Mouse (Mus musculus): ENCODE results near the gene Ncdn. TPM values are rescaled to one million over a fixed set of nuclear protein-coding genes. Genes with fewer than 3 reads are reported as not detected.

The Ncdn gene
- 16.7 and 18.3 TPM in 2 replicates for polyA plus RNA-seq (2011; ENCODE audit: insufficient read length, low read depth, missing spikeins)

DNA sequence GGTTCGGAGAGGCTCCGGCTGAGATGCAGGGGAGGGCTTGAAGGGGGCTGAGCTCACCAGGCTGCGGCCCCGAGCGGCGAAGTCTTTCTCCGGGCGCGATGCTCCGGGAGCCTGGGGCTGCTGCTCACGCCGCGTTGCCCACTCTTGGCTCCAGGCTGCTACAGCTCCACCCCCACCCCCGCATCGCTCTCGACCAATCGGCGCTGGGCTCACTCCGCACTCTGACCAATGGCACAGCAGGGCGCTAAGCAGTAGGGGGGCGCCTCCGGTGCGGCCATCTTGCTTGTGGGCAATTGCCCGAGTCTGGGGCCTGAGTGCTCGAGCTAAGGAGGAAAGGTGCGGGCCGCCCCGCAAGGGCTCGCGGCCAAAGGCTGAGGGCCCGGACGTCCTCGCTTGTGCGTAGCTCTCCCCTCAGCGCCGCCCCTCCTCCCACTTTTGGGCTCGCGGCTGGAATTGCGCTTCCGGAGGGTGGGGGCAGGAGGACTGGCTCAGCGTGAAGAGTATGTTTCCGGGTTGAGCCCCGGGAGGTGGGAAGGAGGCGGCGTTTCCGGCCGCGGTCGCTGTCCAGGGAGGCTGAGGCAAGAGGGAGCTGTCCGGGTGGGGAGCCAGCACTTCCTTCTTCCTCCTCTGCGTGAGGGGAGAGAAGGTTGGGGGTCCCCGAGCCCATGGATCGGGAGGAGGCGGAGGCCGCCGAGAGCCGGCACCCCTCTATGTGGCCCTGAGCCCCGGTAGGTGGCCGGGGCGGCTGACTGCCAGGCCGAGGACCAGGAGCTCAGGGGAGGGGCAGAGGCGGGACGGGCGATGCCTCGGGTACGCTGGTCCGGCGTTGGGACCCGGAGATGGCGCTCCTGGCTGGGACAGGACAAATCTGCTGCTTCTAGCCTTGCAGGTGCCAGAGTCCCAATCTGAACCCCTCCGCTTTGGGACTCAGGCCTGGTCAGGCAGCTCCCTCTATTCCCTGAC, at the start of gene Ncdn, which contains the start of gene AU040320:
Gene Ncdn (minus strand): TSS at position 171 of the 963 bp plus-strand sequence.
Gene AU040320 (plus strand): TSS at position 277 of the 963 bp plus-strand sequence.
- Histone ChIP-seq H3K4me3 (ENCODE audit: insufficient read depth, low read length) (peak within 1 kb of the TSS; percentile 84), H3K4me1 (ENCODE audit: control insufficient read depth, insufficient read depth, low read length) (peaks cover 3% of the 10 kb centered on the region; the same call in 1 of the 2 replicates), H3K27ac (ENCODE audit: insufficient read depth, low read length) (peak within 1 kb of the TSS; percentile 96)
- TF ChIP-seq CTCF (IDR thresholded peaks at IDR 0.05; ENCODE audit: borderline replicate concordance, insufficient read depth, low read length) (no peak), POLR2A (IDR thresholded peaks at IDR 0.05; ENCODE audit: low read depth, low read length) (peak; percentile 85)

GRCm38 (mm10) chr4:126802174-126802573, 48.9 kb upstream of the Ncdn start:
- TF ChIP-seq CTCF (IDR thresholded peaks at IDR 0.05; ENCODE audit: borderline replicate concordance, insufficient read depth, low read length) (no peak), POLR2A (IDR thresholded peaks at IDR 0.05; ENCODE audit: low read depth, low read length) (no peak)
- Histone ChIP-seq H3K4me1 (ENCODE audit: control insufficient read depth, insufficient read depth, low read length) (no peaks in the 10 kb centered on the region), H3K4me3 (ENCODE audit: insufficient read depth, low read length) (no peak overlapping the region), H3K27ac (ENCODE audit: insufficient read depth, low read length) (no peak overlapping the region)

DNA sequence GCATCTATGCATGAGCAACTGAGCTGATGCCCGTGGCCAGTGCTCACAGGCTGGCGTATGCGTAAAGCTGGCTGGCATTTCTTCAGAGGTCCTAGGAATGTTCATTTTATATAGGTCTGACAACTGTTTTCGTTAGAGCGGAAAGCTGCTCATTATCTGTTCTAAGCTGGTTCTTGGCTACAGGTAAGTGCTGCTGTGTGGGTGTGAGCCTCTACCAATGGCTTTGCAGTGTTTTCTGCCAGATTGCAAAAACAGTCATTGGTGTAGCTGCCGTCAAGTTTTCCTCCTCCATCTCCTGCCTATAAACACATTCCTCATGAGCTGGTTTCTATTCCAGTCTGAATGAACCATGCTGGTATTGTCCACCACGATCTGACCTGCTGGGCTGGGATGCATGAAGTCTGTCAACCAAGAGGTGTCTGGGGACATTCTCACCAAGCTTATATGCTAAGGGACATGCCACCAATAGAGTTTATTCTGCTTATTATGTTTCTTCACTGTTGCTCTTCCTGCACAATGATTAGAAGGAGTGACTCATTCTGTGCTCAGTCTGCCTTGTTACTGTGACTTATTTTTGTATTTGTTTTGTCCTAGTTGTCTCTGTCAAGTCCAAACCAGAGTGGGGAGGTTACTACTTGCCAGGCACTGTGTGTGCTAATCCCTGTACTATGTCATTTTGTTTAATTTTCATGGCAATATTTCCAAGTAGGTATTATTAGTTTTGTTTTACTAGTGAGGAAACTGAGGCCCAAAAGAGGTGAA, 39.3 kb upstream of the Ncdn start:
- TF ChIP-seq POLR2A (IDR thresholded peaks at IDR 0.05; ENCODE audit: low read depth, low read length) (no peak), CTCF (IDR thresholded peaks at IDR 0.05; ENCODE audit: borderline replicate concordance, insufficient read depth, low read length) (no peak)
- Histone ChIP-seq H3K27ac (ENCODE audit: insufficient read depth, low read length) (no peak overlapping the region), H3K4me3 (ENCODE audit: insufficient read depth, low read length) (no peak overlapping the region), H3K4me1 (ENCODE audit: control insufficient read depth, insufficient read depth, low read length) (no peaks in the 10 kb centered on the region)

- Histone ChIP-seq H3K27ac (ENCODE audit: insufficient read depth, low read length) (no peak overlapping the region), H3K4me3 (ENCODE audit: insufficient read depth, low read length) (no peak overlapping the region), H3K4me1 (ENCODE audit: control insufficient read depth, insufficient read depth, low read length) (no peaks in the 10 kb centered on the region)
- TF ChIP-seq CTCF (IDR thresholded peaks at IDR 0.05; ENCODE audit: borderline replicate concordance, insufficient read depth, low read length), result no peak
- no peak for TF ChIP-seq POLR2A (IDR thresholded peaks at IDR 0.05; ENCODE audit: low read depth, low read length)
These were observed 29.8 kb upstream of the Ncdn start for GRCm38 (mm10) chr4:126782996-126783395.

DNA sequence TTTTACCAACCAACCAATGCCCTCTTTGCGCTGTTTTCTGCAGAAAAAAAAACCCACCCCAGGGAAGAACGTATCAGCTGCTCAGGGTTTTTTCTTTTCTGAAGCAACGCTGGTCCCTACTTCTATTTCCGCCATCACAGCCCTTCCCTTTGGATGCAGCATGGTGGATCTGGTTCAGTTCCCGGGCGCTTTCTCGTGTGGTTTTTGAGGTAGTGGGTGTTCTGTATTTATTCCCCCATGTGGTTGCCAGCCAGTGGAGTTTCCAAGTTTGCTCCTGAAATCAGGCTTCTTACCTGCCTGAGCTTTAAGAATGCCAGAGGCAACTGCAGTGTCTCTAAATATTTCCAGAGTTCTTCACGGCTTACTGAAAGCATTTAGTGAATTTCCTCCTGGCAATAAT, 29.3 kb upstream of the Ncdn start:
- Histone ChIP-seq H3K27ac (ENCODE audit: insufficient read depth, low read length) (peak overlapping the region; percentile 5; the same call in 1 of the 2 replicates), H3K4me3 (ENCODE audit: insufficient read depth, low read length) (no peak overlapping the region), H3K4me1 (ENCODE audit: control insufficient read depth, insufficient read depth, low read length) (no peaks in the 10 kb centered on the region)
- TF ChIP-seq POLR2A (IDR thresholded peaks at IDR 0.05; ENCODE audit: low read depth, low read length) (no peak), CTCF (IDR thresholded peaks at IDR 0.05; ENCODE audit: borderline replicate concordance, insufficient read depth, low read length) (no peak)

DNA sequence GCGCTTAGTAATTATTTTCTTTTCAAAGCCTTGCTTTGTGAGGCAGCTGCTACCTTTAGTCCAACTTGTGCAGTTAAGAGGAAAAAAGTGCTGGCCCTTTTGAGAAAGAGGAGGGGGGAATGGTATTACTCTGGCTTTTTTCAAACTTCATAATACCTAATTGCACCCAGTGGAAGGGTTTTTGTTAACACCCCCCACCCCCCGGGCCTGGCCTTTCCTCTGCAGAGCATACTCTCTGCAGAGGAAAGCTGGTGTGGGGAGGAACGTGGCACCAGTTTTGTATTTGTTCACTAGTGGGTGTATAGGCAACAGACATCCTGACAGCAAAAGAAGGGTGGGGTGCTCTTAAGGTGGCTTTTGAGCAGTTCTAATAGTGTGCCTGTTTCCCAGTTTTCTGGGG, 28.6 kb upstream of the Ncdn start:
- no peak for TF ChIP-seq POLR2A (IDR thresholded peaks at IDR 0.05; ENCODE audit: low read depth, low read length)
- Histone ChIP-seq H3K4me3 (ENCODE audit: insufficient read depth, low read length) (no peak overlapping the region), H3K27ac (ENCODE audit: insufficient read depth, low read length) (no peak overlapping the region), H3K4me1 (ENCODE audit: control insufficient read depth, insufficient read depth, low read length) (no peaks in the 10 kb centered on the region)

DNA sequence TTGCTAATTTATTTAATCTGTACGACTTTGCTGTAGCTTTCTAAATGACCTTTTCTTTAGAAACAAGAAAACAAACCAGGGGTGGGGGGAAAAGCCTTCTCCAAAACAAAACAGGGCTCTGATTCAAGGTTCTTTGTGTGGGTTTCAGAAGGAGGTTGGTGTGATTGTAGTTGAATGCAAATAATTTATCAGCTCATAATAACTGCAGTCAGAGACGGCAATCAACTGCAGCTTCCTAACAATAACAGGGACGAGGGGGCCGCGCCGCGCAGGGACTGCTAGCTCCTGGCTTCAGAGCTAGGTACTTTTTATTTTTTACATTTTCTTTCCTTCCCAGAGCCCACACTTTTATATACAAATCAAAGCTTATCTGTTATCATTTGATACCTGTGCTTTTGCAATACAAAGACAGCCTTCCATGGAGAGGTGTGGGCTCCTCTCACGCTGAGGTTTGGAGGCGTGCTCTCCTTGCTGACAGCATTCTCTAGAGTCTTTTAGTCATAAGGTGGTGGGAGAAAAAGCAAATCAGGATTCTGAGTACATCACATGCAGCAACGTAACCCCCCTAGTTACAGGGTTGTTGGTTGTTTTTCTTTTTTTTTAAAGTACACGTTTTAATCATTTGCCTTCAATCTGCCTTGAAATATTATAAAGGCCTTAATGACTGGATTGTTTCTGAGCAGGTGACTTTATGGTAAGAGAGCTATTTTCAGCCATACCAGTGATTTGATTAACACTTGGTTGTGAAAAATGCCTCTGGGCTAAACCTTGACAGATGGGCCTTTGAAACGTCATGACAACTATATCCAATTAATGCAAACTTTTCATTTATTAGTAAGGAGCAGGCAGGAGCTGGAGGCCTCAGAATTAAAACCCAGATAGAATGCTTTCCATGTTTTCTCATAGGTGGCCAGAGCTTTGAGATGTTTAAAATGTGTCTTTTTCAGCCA, 26.9 kb upstream of the Ncdn start:
- no peak overlapping the region for H3K27ac ChIP-seq (ENCODE audit: insufficient read depth, low read length)
- H3K4me1 ChIP-seq (ENCODE audit: control insufficient read depth, insufficient read depth, low read length), result no peaks in the 10 kb centered on the region
- TF ChIP-seq POLR2A (IDR thresholded peaks at IDR 0.05; ENCODE audit: low read depth, low read length) (no peak), CTCF (IDR thresholded peaks at IDR 0.05; ENCODE audit: borderline replicate concordance, insufficient read depth, low read length) (no peak)
- H3K4me3 ChIP-seq (ENCODE audit: insufficient read depth, low read length), result no peak overlapping the region

DNA sequence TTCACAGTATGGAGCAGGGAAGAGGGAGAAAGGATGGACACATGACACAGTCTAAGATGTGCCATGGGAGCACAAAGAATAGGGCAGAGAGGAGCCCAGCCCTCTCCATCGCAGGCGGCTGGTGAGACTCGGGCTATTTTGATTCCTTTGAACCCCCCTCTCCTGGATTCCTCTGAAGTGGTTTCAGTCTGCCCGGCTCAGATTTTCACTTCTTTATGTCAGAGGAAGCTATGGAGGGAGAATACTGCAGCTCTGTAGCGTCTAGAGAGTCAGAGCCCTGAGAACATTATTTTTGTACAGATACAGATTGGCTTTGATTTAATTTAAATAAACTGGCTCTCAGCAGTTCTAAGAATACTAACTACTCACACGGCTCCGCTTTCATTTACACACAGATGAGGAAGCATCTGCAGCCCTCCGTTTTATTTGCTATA, 25.9 kb upstream of the Ncdn start:
- Histone ChIP-seq H3K4me3 (ENCODE audit: insufficient read depth, low read length) (no peak overlapping the region), H3K27ac (ENCODE audit: insufficient read depth, low read length) (no peak overlapping the region), H3K4me1 (ENCODE audit: control insufficient read depth, insufficient read depth, low read length) (no peaks in the 10 kb centered on the region)
- TF ChIP-seq CTCF (IDR thresholded peaks at IDR 0.05; ENCODE audit: borderline replicate concordance, insufficient read depth, low read length), result no peak
- no peak for TF ChIP-seq POLR2A (IDR thresholded peaks at IDR 0.05; ENCODE audit: low read depth, low read length)

GRCm38 (mm10) chr4:126775182-126775581, 21.9 kb upstream of the Ncdn start:
- H3K27ac ChIP-seq (ENCODE audit: insufficient read depth, low read length), result no peak overlapping the region
- no peak overlapping the region for H3K4me3 ChIP-seq (ENCODE audit: insufficient read depth, low read length)
- no peaks in the 10 kb centered on the region for H3K4me1 ChIP-seq (ENCODE audit: control insufficient read depth, insufficient read depth, low read length)
- TF ChIP-seq CTCF (IDR thresholded peaks at IDR 0.05; ENCODE audit: borderline replicate concordance, insufficient read depth, low read length), result no peak
- TF ChIP-seq POLR2A (IDR thresholded peaks at IDR 0.05; ENCODE audit: low read depth, low read length), result no peak
